Mouse (Mus musculus): ENCODE measurements at regions not wholly inside any gene's neighbourhood (a gene's known extent, or its start where the extent isn't known, plus 50 kb on each side); places are given as distances from the start of the nearest gene placed in this dataset.

DNA sequence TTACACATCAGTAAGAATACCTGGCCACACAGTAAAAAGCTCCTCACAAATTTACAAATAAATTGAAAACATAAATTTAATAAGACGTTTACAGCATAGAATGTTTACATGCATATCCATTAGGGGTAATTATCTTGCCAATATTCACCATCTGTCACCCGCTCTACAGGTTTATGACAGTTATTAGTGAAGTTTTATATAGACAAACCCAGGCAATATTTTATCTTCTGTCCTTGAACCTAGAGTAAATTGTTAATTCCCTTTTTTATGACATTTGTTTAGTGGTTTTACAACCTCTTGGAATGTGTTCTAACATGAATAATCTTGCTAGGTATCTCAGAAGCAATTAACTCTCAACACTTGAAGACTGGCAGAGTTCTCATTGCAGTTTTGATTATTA, 6458.7 kb downstream of the 9330182O14Rik start:
- intact Hi-C loops (cut with DNase I): loop anchor here (10.0 kb wide), 1 partner anchor 1318 kb away; no protein-coding TSS in a partner anchor

DNA sequence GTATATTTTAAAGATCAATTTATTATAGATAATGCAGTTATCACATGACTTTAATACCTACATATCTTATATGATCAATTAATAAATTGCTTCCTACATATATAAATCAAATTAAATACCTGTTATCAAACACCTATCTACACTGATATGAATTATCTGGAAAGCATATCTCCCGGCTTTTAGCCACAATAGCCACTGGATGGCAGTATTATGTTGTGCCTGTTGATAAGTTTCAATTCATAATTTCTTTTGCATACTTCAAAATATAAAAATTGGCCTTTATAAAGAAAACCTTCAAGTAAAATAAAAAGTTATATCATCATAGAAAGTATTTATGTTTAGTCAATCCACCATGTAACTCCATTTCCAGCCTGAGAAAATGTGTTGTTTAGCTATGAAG, 6464.2 kb downstream of the 9330182O14Rik start:
- DNase-seq (ENCODE audit: low spot score in 2 of 2): peak; percentile 10 to 11
- intact Hi-C loops (cut with DNase I): loop anchor here (5.0 to 10.0 kb wide), 2 partner anchors 394 to 1324 kb away; no protein-coding TSS in a partner anchor

More for the DNA sequence above, 6458.7 kb downstream of the 9330182O14Rik start:
- no peak for DNase-seq (ENCODE audit: low spot score in 2 of 2)

DNA sequence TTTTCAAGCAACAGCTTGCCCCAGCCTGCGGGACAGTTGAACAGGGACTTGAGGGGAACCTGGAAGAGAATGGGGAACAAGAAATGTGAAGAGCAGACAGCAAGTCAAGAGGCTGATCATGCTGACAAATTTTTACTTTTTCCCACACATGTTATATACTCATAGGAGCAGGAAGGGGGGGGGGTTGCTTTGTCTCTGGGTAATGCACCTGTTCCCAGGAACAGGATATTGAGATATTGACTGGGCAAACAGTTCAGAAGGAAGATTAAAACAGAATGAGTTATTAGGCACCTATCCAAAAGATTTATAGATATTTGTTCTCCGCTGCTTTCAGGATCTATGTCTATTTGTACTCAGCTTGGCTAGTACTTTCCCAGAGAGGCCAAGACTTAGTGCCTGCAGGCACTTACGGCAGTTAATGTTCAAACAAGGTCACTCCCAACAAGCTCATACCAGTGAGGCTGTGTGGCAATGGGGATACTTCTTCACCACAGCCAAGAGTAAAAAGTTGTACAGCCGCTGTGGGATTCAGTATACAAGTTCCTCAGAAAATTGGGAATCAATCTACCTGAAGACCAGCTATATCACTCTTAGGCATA, 6489.4 kb downstream of the 9330182O14Rik start:
- intact Hi-C loops (cut with DNase I): no loop called here

DNA sequence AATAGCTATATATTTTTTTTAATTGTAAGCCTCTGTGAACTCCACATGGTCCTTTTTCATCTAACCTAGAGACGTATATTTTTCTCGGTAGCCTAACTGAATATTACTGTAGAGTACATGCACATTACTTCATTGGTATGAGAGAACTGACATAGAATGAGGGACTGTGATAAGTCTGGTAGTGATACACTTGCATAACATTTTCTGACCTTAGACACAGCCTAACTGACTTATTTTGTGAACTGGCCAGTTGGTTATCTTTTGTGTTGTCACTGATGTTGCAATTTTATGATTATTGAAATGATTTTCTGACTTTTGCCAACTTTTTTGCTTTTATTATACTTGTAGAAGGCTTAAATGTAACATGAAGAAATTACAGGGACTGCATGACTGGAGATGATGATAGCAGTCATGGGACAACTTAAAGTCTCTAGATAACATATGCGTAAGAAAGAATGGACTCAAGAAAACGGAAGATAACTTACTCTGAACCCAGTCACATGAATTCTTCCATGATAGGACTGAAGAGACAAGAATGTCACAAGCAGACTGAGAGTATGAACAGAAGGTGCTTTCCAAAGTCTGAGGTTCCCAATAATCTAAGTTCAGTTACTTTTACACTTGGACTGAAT, 6491.0 kb downstream of the 9330182O14Rik start:
- intact Hi-C loops (cut with DNase I): no loop called here
- no peak for DNase-seq (ENCODE audit: low spot score in 2 of 2)

More for the DNA sequence above, 6489.4 kb downstream of the 9330182O14Rik start:
- no peak for DNase-seq (ENCODE audit: low spot score in 2 of 2)
